Mouse (Mus musculus): ENCODE results near the gene Kcmf1.

DNA sequence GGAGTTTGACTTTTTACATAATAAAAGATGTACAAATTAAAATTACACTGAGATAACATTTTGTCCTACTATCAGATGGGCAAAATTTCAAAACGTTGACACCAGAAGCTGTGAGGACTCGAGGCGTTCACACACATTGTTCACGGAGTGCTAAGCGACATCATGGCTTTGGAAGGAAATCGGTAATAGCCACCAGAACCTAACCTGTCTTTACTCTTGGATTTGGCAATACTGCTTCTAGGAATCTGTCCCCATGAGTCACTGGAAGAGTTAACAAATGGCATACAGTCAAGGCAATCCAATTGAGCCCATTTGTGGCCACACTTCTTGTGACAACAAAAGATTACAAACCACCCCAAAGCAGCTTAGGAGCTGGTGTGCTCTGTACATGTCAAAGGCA, 96.1 kb downstream of the Kcmf1 start:
- TF ChIP-seq CTCF (IDR thresholded peaks at IDR 0.05; ENCODE audit: borderline replicate concordance, insufficient read depth, low read length): no peak
- TF ChIP-seq POLR2A (IDR thresholded peaks at IDR 0.05; ENCODE audit: low read depth, low read length): no peak

Data from embryonic fibroblast, embryonic 13.5 days (primary cell).